Mouse (Mus musculus): ENCODE measurements around the gene Xrcc5. TPM values are rescaled to one million over a fixed set of nuclear protein-coding genes. Genes with fewer than 3 reads are reported as not detected.

Gene Xrcc5
- polyA plus RNA-seq, 1 experiment = 29.3 TPM

- Histone ChIP-seq H3K4me1 (ENCODE audit: control insufficient read depth, insufficient read depth, low read length) (no peaks in the 10 kb centered on the region), H3K27ac (ENCODE audit: insufficient read depth, low read length) (no peak overlapping the region), H3K4me3 (ENCODE audit: insufficient read depth, low read length) (no peak overlapping the region)
- TF ChIP-seq POLR2A (IDR thresholded peaks at IDR 0.05; ENCODE audit: low read depth, low read length) (no peak), CTCF (IDR thresholded peaks at IDR 0.05; ENCODE audit: borderline replicate concordance, insufficient read depth, low read length) (no peak)
These were observed 99.4 kb downstream of the Xrcc5 start for GRCm38 (mm10) chr1:72406505-72407079.

GRCm38 (mm10) chr1:72409936-72410335 is 102.7 kb downstream of the Xrcc5 start:
- Histone ChIP-seq H3K27ac (ENCODE audit: insufficient read depth, low read length) (no peak overlapping the region), H3K4me1 (ENCODE audit: control insufficient read depth, insufficient read depth, low read length) (no peaks in the 10 kb centered on the region), H3K4me3 (ENCODE audit: insufficient read depth, low read length) (no peak overlapping the region)
- TF ChIP-seq POLR2A (IDR thresholded peaks at IDR 0.05; ENCODE audit: low read depth, low read length) (no peak), CTCF (IDR thresholded peaks at IDR 0.05; ENCODE audit: borderline replicate concordance, insufficient read depth, low read length) (no peak)

- TF ChIP-seq CTCF (IDR thresholded peaks at IDR 0.05; ENCODE audit: borderline replicate concordance, insufficient read depth, low read length) (no peak), POLR2A (IDR thresholded peaks at IDR 0.05; ENCODE audit: low read depth, low read length) (no peak)
These were observed 103.9 kb downstream of the Xrcc5 start for GRCm38 (mm10) chr1:72411108-72411507.

GRCm38 (mm10) chr1:72413205-72413604 is 106.0 kb downstream of the Xrcc5 start:
- TF ChIP-seq CTCF (IDR thresholded peaks at IDR 0.05; ENCODE audit: borderline replicate concordance, insufficient read depth, low read length) (no peak), POLR2A (IDR thresholded peaks at IDR 0.05; ENCODE audit: low read depth, low read length) (no peak)
- Histone ChIP-seq H3K4me3 (ENCODE audit: insufficient read depth, low read length) (no peak overlapping the region), H3K27ac (ENCODE audit: insufficient read depth, low read length) (no peak overlapping the region), H3K4me1 (ENCODE audit: control insufficient read depth, insufficient read depth, low read length) (no peaks in the 10 kb centered on the region)

More at GRCm38 (mm10) chr1:72411108-72411507, 103.9 kb downstream of the Xrcc5 start:
- Histone ChIP-seq H3K4me1 (ENCODE audit: control insufficient read depth, insufficient read depth, low read length) (no peaks in the 10 kb centered on the region), H3K4me3 (ENCODE audit: insufficient read depth, low read length) (no peak overlapping the region), H3K27ac (ENCODE audit: insufficient read depth, low read length) (no peak overlapping the region)

- Histone ChIP-seq H3K4me3 (ENCODE audit: insufficient read depth, low read length) (no peak overlapping the region), H3K27ac (ENCODE audit: insufficient read depth, low read length) (no peak overlapping the region), H3K4me1 (ENCODE audit: control insufficient read depth, insufficient read depth, low read length) (no peaks in the 10 kb centered on the region)
- TF ChIP-seq POLR2A (IDR thresholded peaks at IDR 0.05; ENCODE audit: low read depth, low read length) (no peak), CTCF (IDR thresholded peaks at IDR 0.05; ENCODE audit: borderline replicate concordance, insufficient read depth, low read length) (no peak)
These were observed 106.9 kb downstream of the Xrcc5 start for GRCm38 (mm10) chr1:72414133-72414532.

- Histone ChIP-seq H3K4me1 (ENCODE audit: control insufficient read depth, insufficient read depth, low read length) (no peaks in the 10 kb centered on the region), H3K27ac (ENCODE audit: insufficient read depth, low read length) (no peak overlapping the region), H3K4me3 (ENCODE audit: insufficient read depth, low read length) (no peak overlapping the region)
- no peak for TF ChIP-seq POLR2A (IDR thresholded peaks at IDR 0.05; ENCODE audit: low read depth, low read length)
- no peak for TF ChIP-seq CTCF (IDR thresholded peaks at IDR 0.05; ENCODE audit: borderline replicate concordance, insufficient read depth, low read length)
These were observed 107.5 kb downstream of the Xrcc5 start for GRCm38 (mm10) chr1:72414561-72415253.

- Histone ChIP-seq H3K4me1 (ENCODE audit: control insufficient read depth, insufficient read depth, low read length) (no peaks in the 10 kb centered on the region; the same call in 1 of the 2 replicates), H3K4me3 (ENCODE audit: insufficient read depth, low read length) (no peak overlapping the region), H3K27ac (ENCODE audit: insufficient read depth, low read length) (no peak overlapping the region)
- no peak for TF ChIP-seq CTCF (IDR thresholded peaks at IDR 0.05; ENCODE audit: borderline replicate concordance, insufficient read depth, low read length)
- no peak for TF ChIP-seq POLR2A (IDR thresholded peaks at IDR 0.05; ENCODE audit: low read depth, low read length)
These were observed 111.8 kb downstream of the Xrcc5 start for GRCm38 (mm10) chr1:72418744-72419655.

- Histone ChIP-seq H3K4me1 (ENCODE audit: control insufficient read depth, insufficient read depth, low read length) (no peaks in the 10 kb centered on the region; the same call in 1 of the 2 replicates), H3K4me3 (ENCODE audit: insufficient read depth, low read length) (no peak overlapping the region), H3K27ac (ENCODE audit: insufficient read depth, low read length) (no peak overlapping the region)
- no peak for TF ChIP-seq CTCF (IDR thresholded peaks at IDR 0.05; ENCODE audit: borderline replicate concordance, insufficient read depth, low read length)
- no peak for TF ChIP-seq POLR2A (IDR thresholded peaks at IDR 0.05; ENCODE audit: low read depth, low read length)
These were observed 113.0 kb downstream of the Xrcc5 start for GRCm38 (mm10) chr1:72420220-72420619.

GRCm38 (mm10) chr1:72422121-72422520 is 114.9 kb downstream of the Xrcc5 start:
- no peak overlapping the region for H3K27ac ChIP-seq (ENCODE audit: insufficient read depth, low read length)
- TF ChIP-seq CTCF (IDR thresholded peaks at IDR 0.05; ENCODE audit: borderline replicate concordance, insufficient read depth, low read length) (no peak), POLR2A (IDR thresholded peaks at IDR 0.05; ENCODE audit: low read depth, low read length) (no peak)
- no peak overlapping the region for H3K4me3 ChIP-seq (ENCODE audit: insufficient read depth, low read length)
- H3K4me1 ChIP-seq (ENCODE audit: control insufficient read depth, insufficient read depth, low read length) = no peaks in the 10 kb centered on the region; the same call in 1 of the 2 replicates
